Mouse (Mus musculus) limb, embryonic 14.5 days (tissue): ENCODE measurements around the gene Ttc7. TPM values are rescaled to one million over a fixed set of nuclear protein-coding genes. Genes with fewer than 3 reads are reported as not detected.

Experiments used
- ATAC-seq: fragments of 200-750 bp; cut with Nextera tagmentation; 2 replicates; pipeline ENCODE4 v1.8.0; 2017; ENCODE audit warnings: low read depth, moderate number of reproducible peaks, moderate TSS enrichment; ENCODE audit not compliant: low FRiP score
- DNase-seq: peaks from one replicate; pipeline ENCODE4 v3.0.0-alpha.2; 2015; ENCODE audit warnings: low spot score
- H3K27ac ChIP-seq: fragments of 300-500 bp; sonication (generic); replicated peaks from 2 replicates; pipeline ENCODE4 v1.5.1; 2014; ENCODE audit warnings: low read depth, mild to moderate bottlenecking, low read length, moderate library complexity, mixed read lengths
- H3K27me3 ChIP-seq: fragments of 300-500 bp; sonication (generic); 2 replicates; pipeline ENCODE4 v1.6.1; 2014; ENCODE audit warnings: low read length, mixed read lengths; ENCODE audit not compliant: control insufficient read depth, insufficient read depth
- H3K36me3 ChIP-seq: fragments of 300-500 bp; sonication (generic); 2 replicates; pipeline ENCODE4 v1.6.1; 2014; ENCODE audit warnings: mild to moderate bottlenecking, low read length, moderate library complexity, mixed read lengths; ENCODE audit not compliant: control insufficient read depth, insufficient read depth
- H3K4me1 ChIP-seq: fragments of 300-500 bp; sonication (generic); 2 replicates; pipeline ENCODE4 v1.6.1; 2014; ENCODE audit warnings: antibody characterized with exemption, low read length, mixed read lengths; ENCODE audit not compliant: control insufficient read depth, insufficient read depth
- H3K4me2 ChIP-seq: fragments of 300-500 bp; sonication (generic); replicated peaks from 2 replicates; pipeline ENCODE4 v1.6.1; 2014; ENCODE audit warnings: low read depth, mild to moderate bottlenecking, low read length, moderate library complexity; ENCODE audit not compliant: severe bottlenecking
- H3K4me3 ChIP-seq: fragments of 300-500 bp; sonication (generic); replicated peaks from 2 replicates; pipeline ENCODE4 v1.5.1; 2014; ENCODE audit warnings: low read length
- H3K9ac ChIP-seq: fragments of 300-500 bp; sonication (generic); 2 replicates; pipeline ENCODE4 v1.6.1; 2014; ENCODE audit warnings: mild to moderate bottlenecking, low read depth, low read length, moderate library complexity; ENCODE audit not compliant: severe bottlenecking
- H3K9me3 ChIP-seq: fragments of 300-500 bp; sonication (generic); 2 replicates; pipeline ENCODE4 v1.6.1; 2016; ENCODE audit warnings: low read length; ENCODE audit not compliant: control insufficient read depth
- POLR2A ChIP-seq: fragments of 200-500 bp; IDR thresholded peaks from 2 replicates; pipeline ENCODE4 v1.8.0; 2012; ENCODE audit warnings: inconsistent platforms, mild to moderate bottlenecking, moderate library complexity, borderline replicate concordance; ENCODE audit not compliant: insufficient read depth, insufficient read length; ENCODE audit errors: extremely low read depth
- WGBS: fragments of 180-500 bp; shearing (Covaris S2); extraction: QIAGEN DNeasy Blood & Tissue Kit; methylation state at CpG from one replicate; pipeline ENCODE4 v1.1.7; 2014; 5-methylcytosine and 5-hydroxymethylcytosine counted together
- polyA plus RNA-seq, 2 experiments: library from polyadenylated mRNA; depleted of rRNA in 1 of 2; stranded (reverse) in 1 of 2; unstranded in 1 of 2; fragments of >200 nt; fragmentation: Nextera tagmentation in 1 of 2; extraction: Ambion mirVana in 1 of 2; gene quantifications; 2 replicates each; pipeline versions ENCODE4 v1.2.1 to v1.2.3; 2012 to 2014

Ttc7 gene
- polyA plus RNA-seq, 2 experiments = 7.8 to 9.4 TPM

- peaks cover 26% of the 10 kb centered on the region for H3K4me1 ChIP-seq
- no peak overlapping the region for H3K9ac ChIP-seq
Observed at GRCm38 (mm10) chr17:87369270-87369759, 86.6 kb downstream of the Ttc7 start.

GRCm38 (mm10) chr17:87372189-87372588, 89.5 kb downstream of the Ttc7 start:
- no peak for ATAC-seq
- no peak for TF ChIP-seq POLR2A
- 77% methylated on average over 7 of the region's 7 CpGs for WGBS
- H3K27ac ChIP-seq = no peak overlapping the region
- DNase-seq = no peak
- H3K4me1 ChIP-seq = peaks cover 40% of the 10 kb centered on the region
- H3K27me3 ChIP-seq = no peaks in the 10 kb centered on the region
- no peaks in the 10 kb centered on the region for H3K36me3 ChIP-seq
- H3K4me3 ChIP-seq = no peak overlapping the region
- no peaks in the 10 kb centered on the region for H3K9me3 ChIP-seq
- no peak overlapping the region for H3K4me2 ChIP-seq
- H3K9ac ChIP-seq = no peak overlapping the region

More at GRCm38 (mm10) chr17:87369270-87369759, 86.6 kb downstream of the Ttc7 start:
- DNase-seq = no peak
- ATAC-seq = no peak
- Histone ChIP-seq H3K27ac (no peak overlapping the region), H3K27me3 (no peaks in the 10 kb centered on the region), H3K9me3 (no peaks in the 10 kb centered on the region), H3K4me3 (no peak overlapping the region), H3K4me2 (no peak overlapping the region), H3K36me3 (no peaks in the 10 kb centered on the region)
- 53% methylated on average over 18 of the region's 18 CpGs for whole genome bisulfite sequencing
- no peak for TF ChIP-seq POLR2A

GRCm38 (mm10) chr17:87373327-87373726, 90.6 kb downstream of the Ttc7 start:
- no peaks in the 10 kb centered on the region for H3K27me3 ChIP-seq
- H3K36me3 ChIP-seq = no peaks in the 10 kb centered on the region
- no peaks in the 10 kb centered on the region for H3K9me3 ChIP-seq
- TF ChIP-seq POLR2A = no peak
- H3K27ac ChIP-seq = no peak overlapping the region
- no peak for DNase-seq
- WGBS = 87% methylated on average over 9 of the region's 9 CpGs
- no peak for ATAC-seq
- H3K4me1 ChIP-seq = peaks cover 42% of the 10 kb centered on the region
- no peak overlapping the region for H3K4me3 ChIP-seq
- H3K9ac ChIP-seq = no peak overlapping the region
- H3K4me2 ChIP-seq = no peak overlapping the region

GRCm38 (mm10) chr17:87375941-87376511, 93.3 kb downstream of the Ttc7 start:
- H3K4me3 ChIP-seq = no peak overlapping the region
- 12% methylated on average over 10 of the region's 10 CpGs for WGBS
- peak overlapping the region; percentile 22 for H3K27ac ChIP-seq
- ATAC-seq = peak; percentile 64
- peak; percentile 74 for DNase-seq
- no peak for TF ChIP-seq POLR2A
- H3K4me2 ChIP-seq = no peak overlapping the region
- no peaks in the 10 kb centered on the region for H3K36me3 ChIP-seq
- no peaks in the 10 kb centered on the region for H3K27me3 ChIP-seq
- H3K9me3 ChIP-seq = no peaks in the 10 kb centered on the region
- peaks cover 45% of the 10 kb centered on the region for H3K4me1 ChIP-seq
- H3K9ac ChIP-seq = no peak overlapping the region

GRCm38 (mm10) chr17:87376831-87377471, 94.3 kb downstream of the Ttc7 start:
- Histone ChIP-seq H3K27me3 (no peaks in the 10 kb centered on the region), H3K36me3 (no peaks in the 10 kb centered on the region), H3K9ac (no peak overlapping the region), H3K4me1 (peaks cover 45% of the 10 kb centered on the region), H3K9me3 (no peaks in the 10 kb centered on the region), H3K4me3 (no peak overlapping the region), H3K4me2 (no peak overlapping the region), H3K27ac (peak overlapping the region; percentile 22; the same call in 1 of the 2 replicates)
- 84% methylated on average over 6 of the region's 6 CpGs for WGBS
- no peak for TF ChIP-seq POLR2A
- peak; percentile 25 for DNase-seq
- no peak for ATAC-seq
